Mouse (Mus musculus) heart, postnatal 0 days (tissue): ENCODE results near the gene Lamb2.

Source experiments
- CTCF ChIP-seq: IDR thresholded peaks from 2 replicates; pipeline ENCODE4 v1.5.1; 2016; ENCODE audit warnings: antibody characterized with exemption, control low read depth, low read depth
- EP300 ChIP-seq: IDR thresholded peaks from 2 replicates; pipeline ENCODE4 v1.6.1; 2016; ENCODE audit warnings: antibody characterized with exemption, low read depth

DNA sequence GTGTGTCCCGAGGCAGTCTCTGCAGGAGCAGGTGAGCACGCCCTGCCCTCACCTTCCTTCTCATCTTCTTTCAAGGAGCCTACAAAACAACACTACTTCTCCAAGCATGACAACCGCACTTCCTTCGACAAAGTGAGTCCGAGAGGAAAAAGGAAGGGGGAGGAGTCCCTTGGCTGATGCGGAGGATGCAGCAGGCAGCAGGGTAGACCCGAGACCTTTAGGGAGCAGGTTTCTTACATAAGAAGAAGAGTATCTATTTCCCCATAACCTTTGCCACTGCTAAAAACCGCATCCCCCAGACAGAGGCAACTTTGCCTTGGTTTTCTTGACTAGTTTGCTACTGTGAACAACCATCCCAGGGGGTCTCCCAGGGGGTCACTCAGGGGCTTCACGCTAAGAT lies 34.4 kb upstream of the Lamb2 start:
- TF ChIP-seq CTCF (no peak), EP300 (no peak)
